25 mouse cellular contexts compared by ENCODE assay signal in the genomic region with DNA sequence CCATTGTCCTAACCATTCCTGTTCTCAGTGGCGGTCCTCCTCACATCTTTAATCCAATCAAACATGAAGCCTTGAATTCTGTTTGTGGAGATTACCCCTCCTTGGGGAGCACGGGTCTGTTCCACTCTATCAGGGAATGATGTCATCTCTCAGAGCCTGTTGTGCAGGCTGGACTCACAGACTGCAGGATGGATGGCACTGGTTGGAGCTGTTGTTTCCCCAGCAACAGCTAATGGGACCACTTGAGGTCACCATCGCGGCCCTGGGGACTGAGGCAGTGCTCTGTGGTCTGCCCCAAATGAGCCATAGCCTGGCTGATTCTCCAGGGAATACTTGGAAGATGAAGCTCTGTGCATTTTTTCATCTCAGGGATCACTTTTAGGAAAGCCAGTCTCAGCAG. TPM values are rescaled to one million over a fixed set of nuclear protein-coding genes. Genes with fewer than 3 reads are reported as not detected.
DNase-seq lines count a peak whose midpoint lies in the region; ATAC-seq lines count a peak whose summit lies in the region.
"Had no signal": no experiment of that assay in that cellular context is flagged by ENCODE, and none has a peak within 500 bp of the region (broad histone marks: within the 10 kb centered on the region; RNA-seq: fewer than 3 reads in every experiment).

No protein-coding gene starts in this region.

- no peaks in the 10 kb centered on the region for H3K27me3 ChIP-seq in kidney, embryonic 14.5 days (ENCODE audit: control insufficient read depth, insufficient read depth, low read length)
- H3K27me3 ChIP-seq in embryonic facial prominence, embryonic 15.5 days, result no peaks in the 10 kb centered on the region
- H3K27me3 ChIP-seq: limb, embryonic 15.5 days; liver, embryonic 15.5 days had no signal

- DNase-seq in adrenal gland, postnatal 14 days, result peak; percentile 11
- no peak for DNase-seq in adrenal gland, adult 18-20 months (ENCODE audit: low spot score in 2 of 2)
- no peak for DNase-seq in kidney, postnatal 10 days
- DNase-seq in 3134 (ENCODE audit: extremely low read depth, insufficient read length, low spot score), result peak; percentile 25
- no peak for DNase-seq in cerebellum, postnatal 4 days (ENCODE audit: low spot score in 2 of 2)
- DNase-seq: adrenal gland, postnatal 36 days; cerebellum, adult 2 months; gastrocnemius, postnatal 25 days; heart, adult 2 months; heart, postnatal 10 days; kidney, adult 11 months had no signal

- no peaks in the 10 kb centered on the region for H3K9me3 ChIP-seq in kidney, embryonic 14.5 days (ENCODE audit: control insufficient read depth, low read length)
- H3K9me3 ChIP-seq in embryonic facial prominence, embryonic 15.5 days (replicated peaks), result no peaks in the 10 kb centered on the region
- H3K9me3 ChIP-seq: limb, embryonic 15.5 days; liver, embryonic 15.5 days had no signal

- 79% methylated on average over 4 of the region's 4 CpGs for WGBS in kidney, embryonic 14.5 days
- 74% methylated on average over 4 of the region's 4 CpGs for WGBS in embryonic facial prominence, embryonic 15.5 days

- no peaks in the 10 kb centered on the region for H3K36me3 ChIP-seq in kidney, embryonic 14.5 days (ENCODE audit: control insufficient read depth, insufficient read depth, low read length)
- no peaks in the 10 kb centered on the region for H3K36me3 ChIP-seq in embryonic facial prominence, embryonic 15.5 days
- H3K36me3 ChIP-seq: G1E; limb, embryonic 15.5 days; liver, embryonic 15.5 days had no signal

- H3K27ac ChIP-seq in kidney, embryonic 14.5 days (ENCODE audit: low read depth, low read length), result no peak overlapping the region
- no peak overlapping the region for H3K27ac ChIP-seq in embryonic facial prominence, embryonic 15.5 days (replicated peaks)
- H3K27ac ChIP-seq: heart, adult 2 months; kidney, postnatal 0 days; layer of hippocampus, adult 2 months; limb, embryonic 15.5 days; liver, embryonic 15.5 days; macrophage; stomach, postnatal 0 days had no signal

- H3K9ac ChIP-seq in kidney, embryonic 14.5 days (ENCODE audit: low read depth, low read length), result no peak overlapping the region
- no peak overlapping the region for H3K9ac ChIP-seq in embryonic facial prominence, embryonic 15.5 days
- H3K9ac ChIP-seq: limb, embryonic 15.5 days; liver, embryonic 15.5 days had no signal

- peak; percentile 20; the same call in 1 of the 2 replicates for ATAC-seq in kidney, embryonic 14.5 days (ENCODE audit: low FRiP score, low TSS enrichment)
- peak; percentile 19; the same call in 1 of the 2 replicates for ATAC-seq in embryonic facial prominence, embryonic 15.5 days (ENCODE audit: insufficient number of reproducible peaks, low FRiP score, low TSS enrichment, low read depth)
- no peak for ATAC-seq in cerebellum, adult (ENCODE audit: insufficient number of reproducible peaks, low FRiP score, low TSS enrichment)
- ATAC-seq: CD4-positive, CD25-positive, alpha-beta regulatory T cell, adult 4 months; forebrain, embryonic 14.5 days had no signal

- H3K4me2 ChIP-seq in kidney, embryonic 14.5 days (replicated peaks; ENCODE audit: low read depth, low read length), result no peak overlapping the region
- H3K4me2 ChIP-seq in embryonic facial prominence, embryonic 15.5 days (replicated peaks), result no peak overlapping the region
- H3K4me2 ChIP-seq: limb, embryonic 15.5 days; liver, embryonic 15.5 days had no signal

- H3K4me1 ChIP-seq in kidney, embryonic 14.5 days (ENCODE audit: control insufficient read depth, insufficient read depth, low read length), result no peaks in the 10 kb centered on the region
- H3K4me1 ChIP-seq in embryonic facial prominence, embryonic 15.5 days, result no peaks in the 10 kb centered on the region
- H3K4me1 ChIP-seq: limb, embryonic 15.5 days; liver, embryonic 15.5 days had no signal

- no peak overlapping the region for H3K4me3 ChIP-seq in kidney, embryonic 14.5 days (ENCODE audit: low read length)
- H3K4me3 ChIP-seq in embryonic facial prominence, embryonic 15.5 days (replicated peaks), result no peak overlapping the region
- H3K4me3 ChIP-seq: erythroblast, embryonic 14.5 days; heart, adult 2 months; layer of hippocampus, adult 2 months; limb, embryonic 15.5 days; liver, embryonic 15.5 days had no signal

RNA-seq across cellular contexts. Expression of a gene that starts 29.2 kb away (rescaled TPM):
- total RNA-seq in adrenal gland, postnatal 14 days (2021), result 19.6 and 27.8 TPM in 2 replicates
- total RNA-seq in adrenal gland, adult 18-20 months (2021), result 10 to 100 TPM; 22.0 to 22.6 TPM
- polyA plus RNA-seq in kidney, embryonic 14.5 days (2014; fragmentation: Nextera tagmentation; extraction: Ambion mirVana), result 0.17 and 0.73 TPM in 2 replicates
- 0.13 and 0.62 TPM in 2 replicates for polyA plus RNA-seq in embryonic facial prominence, embryonic 15.5 days (2015; fragmentation: Nextera tagmentation; extraction: Ambion mirVana)
- polyA plus RNA-seq: CD4-positive, CD25-positive, alpha-beta regulatory T cell, adult 4 months; erythroblast, embryonic 14.5 days; G1E; liver, embryonic 15.5 days; lung, embryonic 16.5 days; macrophage had no signal

Comparison
In these comparisons a context has a peak if more than half of its experiments do, and no peak if none do; other contexts are left out.
1. DNase-seq: peak in adrenal gland, postnatal 14 days (single experiment) and 3134 (single experiment); none in adrenal gland, adult 18-20 months (0 of 2), kidney, postnatal 10 days (single experiment) and cerebellum, postnatal 4 days (0 of 2).